Mouse (Mus musculus) stomach, postnatal 0 days (tissue): Measurements from ENCODE around the gene Sdhaf2. TPM values are rescaled to one million over a fixed set of nuclear protein-coding genes. Genes with fewer than 3 reads are reported as not detected.
A peak's percentile ranks its signal among the peaks of the same experiment; 100 is the strongest.

Source experiments
- ATAC-seq: fragments of 200-750 bp; cut with Nextera tagmentation; 2 replicates; pipeline ENCODE4 v1.8.0; 2017; ENCODE audit not compliant: low FRiP score, low TSS enrichment
- DNase-seq: peaks from one replicate; pipeline ENCODE4 v3.0.0-alpha.2; 2016; ENCODE audit warnings: low spot score
- H3K27ac ChIP-seq: fragments of 300-500 bp; sonication (generic); replicated peaks from 2 replicates; pipeline ENCODE4 v1.5.1; 2014; ENCODE audit warnings: mild to moderate bottlenecking, control low read depth
- H3K27me3 ChIP-seq: fragments of 300-500 bp; sonication (generic); 2 replicates; pipeline ENCODE4 v1.6.1; 2014; ENCODE audit warnings: low read length; ENCODE audit not compliant: control insufficient read depth, insufficient read depth
- H3K36me3 ChIP-seq: fragments of 300-500 bp; sonication (generic); 2 replicates; pipeline ENCODE4 v1.6.1; 2014; ENCODE audit warnings: low read length, mixed read lengths; ENCODE audit not compliant: control insufficient read depth, insufficient read depth
- H3K4me1 ChIP-seq: fragments of 300-500 bp; sonication (generic); replicated peaks from 2 replicates; pipeline ENCODE4 v1.6.1; 2014; ENCODE audit warnings: antibody characterized with exemption; ENCODE audit not compliant: control insufficient read depth, insufficient read depth
- H3K4me2 ChIP-seq: fragments of 300-500 bp; sonication (generic); replicated peaks from 2 replicates; pipeline ENCODE4 v1.6.1; 2014; ENCODE audit warnings: low read depth, mild to moderate bottlenecking, control low read depth, moderate library complexity
- H3K4me3 ChIP-seq: fragments of 300-500 bp; sonication (generic); 2 replicates; pipeline ENCODE4 v1.5.1; 2014; ENCODE audit warnings: low read depth, low read length, control low read depth
- H3K9ac ChIP-seq: fragments of 300-500 bp; sonication (generic); 2 replicates; pipeline ENCODE4 v1.6.1; 2014; ENCODE audit warnings: mild to moderate bottlenecking, low read length, control low read depth, mixed read lengths
- H3K9me3 ChIP-seq: fragments of 300-500 bp; sonication (generic); 2 replicates; pipeline ENCODE4 v1.6.1; 2016; ENCODE audit warnings: low read length; ENCODE audit not compliant: control insufficient read depth
- CTCF ChIP-seq: IDR thresholded peaks from 2 replicates; pipeline ENCODE4 v1.5.1; 2016; ENCODE audit warnings: antibody characterized with exemption, low read depth, mild to moderate bottlenecking, moderate library complexity
- EP300 ChIP-seq: optimal IDR thresholded peaks from 2 replicates; pipeline ENCODE3; 2016; ENCODE audit warnings: antibody characterized with exemption
- WGBS: fragments of 180-500 bp; shearing (Covaris S2); extraction: QIAGEN DNeasy Blood & Tissue Kit; methylation state at CpG from one replicate; pipeline ENCODE4 v1.1.7; 2014; 5-methylcytosine and 5-hydroxymethylcytosine counted together
- polyA plus RNA-seq: library from polyadenylated mRNA; unstranded; fragments of >200 nt; fragmentation: Nextera tagmentation; extraction: Ambion mirVana; gene quantifications from 2 replicates; pipeline ENCODE4 v1.2.1, GENCODE M21; 2015

The Sdhaf2 gene
- polyA plus RNA-seq, 1 experiment from 2014 or later: 37.4 TPM

GRCm38 (mm10) chr19:10510759-10511330, 15.1 kb downstream of the Sdhaf2 start:
- ATAC-seq: no peak
- Histone ChIP-seq H3K27ac (no peak overlapping the region), H3K9ac (no peak overlapping the region), H3K4me1 (no peaks in the 10 kb centered on the region), H3K4me2 (no peak overlapping the region), H3K9me3 (no peaks in the 10 kb centered on the region), H3K4me3 (no peak overlapping the region), H3K27me3 (no peaks in the 10 kb centered on the region), H3K36me3 (peaks cover 5% of the 10 kb centered on the region)
- WGBS: 68% methylated on average over 6 of the region's 6 CpGs
- no peak for DNase-seq
- TF ChIP-seq EP300: no peak
- no peak for TF ChIP-seq CTCF

- Histone ChIP-seq H3K4me3 (no peak overlapping the region), H3K27me3 (no peaks in the 10 kb centered on the region), H3K27ac (no peak overlapping the region), H3K4me2 (no peak overlapping the region), H3K9ac (no peak overlapping the region), H3K9me3 (no peaks in the 10 kb centered on the region), H3K36me3 (peaks cover 11% of the 10 kb centered on the region; the same call in 1 of the 2 replicates), H3K4me1 (no peaks in the 10 kb centered on the region)
- ATAC-seq (peak; percentile 63; the same call in 1 of the 2 replicates), DNase-seq (peak; percentile 46)
- 6% methylated on average over 4 of the region's 4 CpGs for WGBS
- peak; percentile 93 for TF ChIP-seq CTCF
- TF ChIP-seq EP300: no peak
Measured at GRCm38 (mm10) chr19:10502571-10502970, 23.4 kb downstream of the Sdhaf2 start.

- Histone ChIP-seq H3K9ac (no peak overlapping the region), H3K27ac (peak overlapping the region; percentile 9), H3K4me3 (no peak overlapping the region), H3K9me3 (no peaks in the 10 kb centered on the region), H3K4me2 (no peak overlapping the region), H3K27me3 (no peaks in the 10 kb centered on the region), H3K4me1 (no peaks in the 10 kb centered on the region), H3K36me3 (0 out of 2 replicates have a peak, but pooled peaks cover 8% of the 10 kb centered on the region)
- DNase-seq (no peak), ATAC-seq (peak; percentile 49; the same call in 1 of the 2 replicates)
- WGBS: 68% methylated on average over 8 of the region's 8 CpGs
- no peak for TF ChIP-seq EP300
- TF ChIP-seq CTCF: no peak
Measured at GRCm38 (mm10) chr19:10500581-10500980, 25.4 kb downstream of the Sdhaf2 start.

- Histone ChIP-seq H3K4me3 (no peak overlapping the region), H3K9ac (no peak overlapping the region), H3K27ac (no peak overlapping the region), H3K36me3 (0 out of 2 replicates have a peak, but pooled peaks cover 8% of the 10 kb centered on the region), H3K4me1 (no peaks in the 10 kb centered on the region), H3K4me2 (no peak overlapping the region), H3K27me3 (no peaks in the 10 kb centered on the region), H3K9me3 (no peaks in the 10 kb centered on the region)
- WGBS: 42% methylated on average over 8 of the region's 8 CpGs
- ATAC-seq: peak; percentile 49; the same call in 1 of the 2 replicates
- no peak for TF ChIP-seq EP300
- peak; percentile 22; the same call in 1 of the 2 replicates for TF ChIP-seq CTCF
- DNase-seq: no peak
Measured at GRCm38 (mm10) chr19:10497512-10498160, 28.3 kb downstream of the Sdhaf2 start.

- no peak overlapping the region for H3K4me2 ChIP-seq
- H3K36me3 ChIP-seq: 0 out of 2 replicates have a peak, but pooled peaks cover 7% of the 10 kb centered on the region
- no peak overlapping the region for H3K4me3 ChIP-seq
- ATAC-seq (no peak), DNase-seq (no peak)
- no peaks in the 10 kb centered on the region for H3K4me1 ChIP-seq
- H3K9ac ChIP-seq: no peak overlapping the region
- H3K27ac ChIP-seq: no peak overlapping the region
- 60% methylated on average over 2 of the region's 2 CpGs for WGBS
- no peaks in the 10 kb centered on the region for H3K9me3 ChIP-seq
- TF ChIP-seq EP300: no peak
- TF ChIP-seq CTCF: no peak
- H3K27me3 ChIP-seq: no peaks in the 10 kb centered on the region
Measured at GRCm38 (mm10) chr19:10496976-10497375, 29.0 kb downstream of the Sdhaf2 start.

- 83% methylated on average over 1 of the region's 1 CpGs for WGBS
- TF ChIP-seq CTCF (no peak), EP300 (no peak)
- H3K4me2 ChIP-seq: no peak overlapping the region
- no peak for DNase-seq
- H3K27me3 ChIP-seq: no peaks in the 10 kb centered on the region
- H3K4me1 ChIP-seq: no peaks in the 10 kb centered on the region
- ATAC-seq: no peak
- no peak overlapping the region for H3K4me3 ChIP-seq
- H3K9ac ChIP-seq: no peak overlapping the region
- H3K9me3 ChIP-seq: no peaks in the 10 kb centered on the region
- H3K36me3 ChIP-seq: 0 out of 2 replicates have a peak, but pooled peaks cover 2% of the 10 kb centered on the region
- H3K27ac ChIP-seq: no peak overlapping the region
Measured at GRCm38 (mm10) chr19:10495670-10496069, 30.3 kb downstream of the Sdhaf2 start.
